Mouse (Mus musculus) kidney, embryonic 15.5 days (tissue): ENCODE measurements around the gene Lamb3. TPM values are rescaled to one million over a fixed set of nuclear protein-coding genes. Genes with fewer than 3 reads are reported as not detected.

Experiments
- ATAC-seq: fragments of 200-750 bp; cut with Nextera tagmentation; replicated peaks from 2 replicates; pipeline ENCODE4 v1.8.0; 2017; ENCODE audit warnings: moderate TSS enrichment; ENCODE audit not compliant: low FRiP score
- H3K27ac ChIP-seq: fragments of 300-500 bp; sonication (generic); 2 replicates; pipeline ENCODE4 v1.5.1; 2015; ENCODE audit warnings: mild to moderate bottlenecking, inconsistent platforms
- H3K27me3 ChIP-seq: fragments of 300-500 bp; sonication (generic); 2 replicates; pipeline ENCODE4 v1.6.1; 2015; ENCODE audit warnings: inconsistent platforms
- H3K36me3 ChIP-seq: fragments of 300-500 bp; sonication (generic); 2 replicates; pipeline ENCODE4 v1.6.1; 2015; ENCODE audit warnings: inconsistent platforms
- H3K4me1 ChIP-seq: fragments of 300-500 bp; sonication (generic); 2 replicates; pipeline ENCODE4 v1.6.1; 2015; ENCODE audit warnings: inconsistent platforms
- H3K4me2 ChIP-seq: fragments of 300-500 bp; sonication (generic); 2 replicates; pipeline ENCODE4 v1.6.1; 2015; ENCODE audit warnings: moderate library complexity, mild to moderate bottlenecking, inconsistent platforms
- H3K4me3 ChIP-seq: fragments of 300-500 bp; sonication (generic); replicated peaks from 2 replicates; pipeline ENCODE4 v1.5.1; 2015; ENCODE audit warnings: mild to moderate bottlenecking, inconsistent platforms
- H3K9ac ChIP-seq: fragments of 300-500 bp; sonication (generic); 2 replicates; pipeline ENCODE4 v1.6.1; 2015; ENCODE audit warnings: mild to moderate bottlenecking, inconsistent platforms
- H3K9me3 ChIP-seq: fragments of 300-500 bp; sonication (generic); replicated peaks from 2 replicates; pipeline ENCODE4 v1.6.1; 2016; ENCODE audit warnings: inconsistent platforms
- WGBS: fragments of 180-500 bp; shearing (Covaris S2); methylation state at CpG from one replicate; pipeline ENCODE4 v1.1.7; 2015; ENCODE audit warnings: mixed read lengths; 5-methylcytosine and 5-hydroxymethylcytosine counted together
- polyA plus RNA-seq: library from polyadenylated mRNA; unstranded; fragments of >200 nt; fragmentation: Nextera tagmentation; extraction: Ambion mirVana; gene quantifications from 2 replicates; pipeline ENCODE4 v1.2.1, GENCODE M21; 2015

Gene Lamb3
- polyA plus RNA-seq, 1 experiment from 2014 or later, result 1.6 TPM

GRCm38 (mm10) chr1:193189151-193189621 lies 18.3 kb upstream of the Lamb3 start:
- H3K9me3 ChIP-seq, result no peaks in the 10 kb centered on the region
- no peak overlapping the region for H3K9ac ChIP-seq
- no peaks in the 10 kb centered on the region for H3K27me3 ChIP-seq
- H3K27ac ChIP-seq, result peak overlapping the region; percentile 82
- WGBS, result 33% methylated on average over 9 of the region's 9 CpGs
- H3K4me2 ChIP-seq, result no peak overlapping the region
- peak; percentile 90 for ATAC-seq
- no peaks in the 10 kb centered on the region for H3K36me3 ChIP-seq
- H3K4me3 ChIP-seq, result no peak overlapping the region
- peaks cover 30% of the 10 kb centered on the region for H3K4me1 ChIP-seq

- ATAC-seq, result no peak
- no peaks in the 10 kb centered on the region for H3K27me3 ChIP-seq
- H3K4me2 ChIP-seq, result no peak overlapping the region
- no peaks in the 10 kb centered on the region for H3K9me3 ChIP-seq
- H3K9ac ChIP-seq, result no peak overlapping the region
- peak overlapping the region; percentile 82 for H3K27ac ChIP-seq
- H3K36me3 ChIP-seq, result no peaks in the 10 kb centered on the region
- H3K4me3 ChIP-seq, result no peak overlapping the region
- WGBS, result 42% methylated on average over 3 of the region's 3 CpGs
- H3K4me1 ChIP-seq, result peaks cover 30% of the 10 kb centered on the region
Measured at GRCm38 (mm10) chr1:193189771-193190170, 17.7 kb upstream of the Lamb3 start.

GRCm38 (mm10) chr1:193191675-193192283 lies 15.7 kb upstream of the Lamb3 start:
- WGBS, result 87% methylated on average over 7 of the region's 7 CpGs
- Histone ChIP-seq H3K36me3 (no peaks in the 10 kb centered on the region), H3K9ac (no peak overlapping the region), H3K27ac (no peak overlapping the region), H3K4me3 (no peak overlapping the region), H3K4me2 (no peak overlapping the region), H3K27me3 (no peaks in the 10 kb centered on the region), H3K9me3 (no peaks in the 10 kb centered on the region), H3K4me1 (peaks cover 30% of the 10 kb centered on the region)
- no peak for ATAC-seq

- no peak for ATAC-seq
Measured at GRCm38 (mm10) chr1:193194416-193195140, 12.9 kb upstream of the Lamb3 start.

GRCm38 (mm10) chr1:193195169-193195810 lies 12.2 kb upstream of the Lamb3 start:
- Histone ChIP-seq H3K4me2 (no peak overlapping the region), H3K9me3 (no peaks in the 10 kb centered on the region), H3K27ac (no peak overlapping the region), H3K4me1 (peaks cover 6% of the 10 kb centered on the region), H3K9ac (no peak overlapping the region), H3K36me3 (no peaks in the 10 kb centered on the region), H3K27me3 (no peaks in the 10 kb centered on the region), H3K4me3 (no peak overlapping the region)
- 74% methylated on average over 3 of the region's 3 CpGs for WGBS
- no peak for ATAC-seq

More at GRCm38 (mm10) chr1:193194416-193195140, 12.9 kb upstream of the Lamb3 start:
- Histone ChIP-seq H3K27ac (no peak overlapping the region), H3K36me3 (no peaks in the 10 kb centered on the region), H3K9me3 (no peaks in the 10 kb centered on the region), H3K9ac (no peak overlapping the region), H3K27me3 (no peaks in the 10 kb centered on the region), H3K4me3 (no peak overlapping the region), H3K4me1 (peaks cover 13% of the 10 kb centered on the region), H3K4me2 (no peak overlapping the region)
- WGBS, result 77% methylated on average over 3 of the region's 3 CpGs

GRCm38 (mm10) chr1:193197494-193198205 lies 9.8 kb upstream of the Lamb3 start:
- no peak overlapping the region for H3K4me2 ChIP-seq
- H3K4me1 ChIP-seq, result no peaks in the 10 kb centered on the region
- 85% methylated on average over 18 of the region's 18 CpGs for WGBS
- H3K9ac ChIP-seq, result no peak overlapping the region
- H3K9me3 ChIP-seq, result no peaks in the 10 kb centered on the region
- no peak overlapping the region for H3K4me3 ChIP-seq
- no peak for ATAC-seq
- H3K27ac ChIP-seq, result no peak overlapping the region
- no peaks in the 10 kb centered on the region for H3K27me3 ChIP-seq
- no peaks in the 10 kb centered on the region for H3K36me3 ChIP-seq

GRCm38 (mm10) chr1:193198312-193198711 lies 9.2 kb upstream of the Lamb3 start:
- no peaks in the 10 kb centered on the region for H3K4me1 ChIP-seq

GRCm38 (mm10) chr1:193200640-193201382 lies 6.7 kb upstream of the Lamb3 start:
- Histone ChIP-seq H3K27ac (no peak overlapping the region), H3K4me1 (no peaks in the 10 kb centered on the region), H3K4me2 (no peak overlapping the region), H3K9me3 (no peaks in the 10 kb centered on the region), H3K4me3 (no peak overlapping the region), H3K36me3 (no peaks in the 10 kb centered on the region), H3K9ac (no peak overlapping the region), H3K27me3 (no peaks in the 10 kb centered on the region)
- 86% methylated on average over 8 of the region's 8 CpGs for WGBS
- no peak for ATAC-seq

More at GRCm38 (mm10) chr1:193198312-193198711, 9.2 kb upstream of the Lamb3 start:
- Histone ChIP-seq H3K4me2 (no peak overlapping the region), H3K27ac (no peak overlapping the region), H3K36me3 (no peaks in the 10 kb centered on the region), H3K9ac (no peak overlapping the region), H3K27me3 (no peaks in the 10 kb centered on the region), H3K4me3 (no peak overlapping the region), H3K9me3 (no peaks in the 10 kb centered on the region)
- ATAC-seq, result no peak
- WGBS, result 79% methylated on average over 2 of the region's 2 CpGs

GRCm38 (mm10) chr1:193201383-193201778 lies 6.1 kb upstream of the Lamb3 start, which contains the start of gene Traf3ip3:
Gene Traf3ip3 (minus strand): TSS chr1:193201703.
- H3K9ac ChIP-seq, result no peak within 1 kb of the TSS
- H3K27ac ChIP-seq, result no peak within 1 kb of the TSS
- no peaks in the 10 kb centered on the region for H3K4me1 ChIP-seq
- no peak within 1 kb of the TSS for H3K4me2 ChIP-seq
- no peaks in the 10 kb centered on the region for H3K36me3 ChIP-seq
- no peak within 1 kb of the TSS for H3K4me3 ChIP-seq
- 59% methylated on average over 5 of the region's 5 CpGs for WGBS
- H3K9me3 ChIP-seq, result no peaks in the 10 kb centered on the region
- ATAC-seq, result no peak
- no peaks in the 10 kb centered on the region for H3K27me3 ChIP-seq

GRCm38 (mm10) chr1:193203821-193204220 lies 3.7 kb upstream of the Lamb3 start:
- ATAC-seq, result no peak

GRCm38 (mm10) chr1:193205431-193205830 lies 2.1 kb upstream of the Lamb3 start:
- Histone ChIP-seq H3K4me2 (no peak overlapping the region), H3K4me3 (no peak overlapping the region), H3K9me3 (no peaks in the 10 kb centered on the region), H3K4me1 (no peaks in the 10 kb centered on the region), H3K27me3 (no peaks in the 10 kb centered on the region), H3K27ac (no peak overlapping the region), H3K9ac (no peak overlapping the region), H3K36me3 (no peaks in the 10 kb centered on the region)
- ATAC-seq, result no peak
- 86% methylated on average over 2 of the region's 2 CpGs for WGBS

More at GRCm38 (mm10) chr1:193203821-193204220, 3.7 kb upstream of the Lamb3 start:
- Histone ChIP-seq H3K9ac (no peak overlapping the region), H3K27me3 (no peaks in the 10 kb centered on the region), H3K9me3 (no peaks in the 10 kb centered on the region), H3K4me2 (no peak overlapping the region), H3K27ac (no peak overlapping the region), H3K36me3 (no peaks in the 10 kb centered on the region), H3K4me3 (no peak overlapping the region), H3K4me1 (no peaks in the 10 kb centered on the region)
- 62% methylated on average over 2 of the region's 2 CpGs for WGBS
